Mouse (Mus musculus): ENCODE data around the gene Scgb1b17. TPM values are rescaled to one million over a fixed set of nuclear protein-coding genes. Genes with fewer than 3 reads are reported as not detected.
"Not testable (repeated sequence)": the region's sequence is repeated elsewhere in the genome, so short reads cannot be mapped to it uniquely, and the experiment has no call there.

The Scgb1b17 gene
- total RNA-seq (2017), result not detected in 2 replicates

GRCm38 (mm10) chr7:33063149-33063548, at the start of gene Scgb1b17:
TSS of gene Scgb1b17 (plus strand) at chr7:33063449.
- ATAC-seq (replicated peaks; ENCODE audit: low read depth, poor library complexity, severe bottlenecking), result not testable (repeated sequence)

GRCm38 (mm10) chr7:33056461-33056860, 6.8 kb upstream of the Scgb1b17 start, which contains the start of gene Scgb2b17:
TSS of gene Scgb2b17 (minus strand) at chr7:33056561.
- ATAC-seq (replicated peaks; ENCODE audit: low read depth, poor library complexity, severe bottlenecking), result not testable (repeated sequence)

Other genes with a start within 250 kb of the Scgb1b17 start
- gene Scgb2b15, start 233.8 kb upstream of the Scgb1b17 start, total RNA-seq (2017), result not detected in 2 replicates
- gene Scgb1b15, start 226.9 kb upstream of the Scgb1b17 start, total RNA-seq (2017), result not detected in 2 replicates
- not detected in 2 replicates for gene Scgb2b17, start 6.9 kb upstream of the Scgb1b17 start, total RNA-seq (2017)
- not detected in 2 replicates for gene Scgb2b18, start 110.4 kb downstream of the Scgb1b17 start, total RNA-seq (2017)
- not detected in 2 replicates for gene Scgb1b18, start 122.1 kb downstream of the Scgb1b17 start, total RNA-seq (2017)
- gene Scgb2b19, start 216.9 kb downstream of the Scgb1b17 start, total RNA-seq (2017), result not detected in 2 replicates
- not detected in 2 replicates for gene Scgb1b19, start 223.8 kb downstream of the Scgb1b17 start, total RNA-seq (2017)